ENCODE assay signal across 15 mouse cellular contexts in genomic region chr13:43549078-43549698, GRCm38 (mm10). TPM values are rescaled to one million over a fixed set of nuclear protein-coding genes. Genes with fewer than 3 reads are reported as not detected.
DNase-seq lines count a peak whose midpoint lies in the region; ATAC-seq lines count a peak whose summit lies in the region.
"Had no signal": no experiment of that assay in that cellular context is flagged by ENCODE, and none has a peak within 500 bp of the region (broad histone marks: within the 10 kb centered on the region; RNA-seq: fewer than 3 reads in every experiment).

No protein-coding gene starts in this region.

- 70% methylated on average over 11 of the region's 11 CpGs for WGBS in kidney, embryonic 15.5 days

- H3K9ac ChIP-seq in kidney, embryonic 15.5 days = no peak overlapping the region
- H3K9ac ChIP-seq: lung, embryonic 15.5 days; neural tube, embryonic 12.5 days had no signal

- H3K4me3 ChIP-seq in kidney, embryonic 15.5 days (replicated peaks) = no peak overlapping the region
- H3K4me3 ChIP-seq in brown adipose tissue, adult 24 weeks (ENCODE audit: insufficient read depth, low read depth, low read length) = no peak overlapping the region
- H3K4me3 ChIP-seq: lung, embryonic 15.5 days; neural tube, embryonic 12.5 days had no signal

- DNase-seq in kidney, postnatal 14 days = no peak
- peak; percentile 15 for DNase-seq in CD4-positive, CD25-positive, alpha-beta regulatory T cell, adult 2 months (ENCODE audit: low read depth, low spot score)
- DNase-seq in thymus, postnatal 4 days = no peak
- DNase-seq in adrenal gland, postnatal 25 days = no peak
- DNase-seq in Muller cell, postnatal 12 days (ENCODE audit: inconsistent ontology term) = no peak
- DNase-seq: cerebellum, postnatal 10 days; heart, postnatal 14 days; liver had no signal

- H3K4me2 ChIP-seq in kidney, embryonic 15.5 days = no peak overlapping the region
- H3K4me2 ChIP-seq: lung, embryonic 15.5 days; neural tube, embryonic 12.5 days had no signal

- no peaks in the 10 kb centered on the region for H3K9me3 ChIP-seq in kidney, embryonic 15.5 days (replicated peaks)
- H3K9me3 ChIP-seq: lung, embryonic 15.5 days; neural tube, embryonic 12.5 days had no signal

- peaks cover 69% of the 10 kb centered on the region for H3K36me3 ChIP-seq in kidney, embryonic 15.5 days

- no peaks in the 10 kb centered on the region for H3K27me3 ChIP-seq in kidney, embryonic 15.5 days
- H3K27me3 ChIP-seq: lung, embryonic 15.5 days; neural tube, embryonic 12.5 days; Patski had no signal

- no peaks in the 10 kb centered on the region for H3K4me1 ChIP-seq in kidney, embryonic 15.5 days
- H3K4me1 ChIP-seq in brown adipose tissue, adult 24 weeks (ENCODE audit: control insufficient read depth, insufficient read depth, insufficient read length, low read length) = peaks cover 6% of the 10 kb centered on the region; the same call in 1 of the 2 replicates
- H3K4me1 ChIP-seq: lung, embryonic 15.5 days; neural tube, embryonic 12.5 days had no signal

- ATAC-seq in kidney, embryonic 15.5 days (replicated peaks; ENCODE audit: low FRiP score) = no peak
- peak; percentile 61 for ATAC-seq in megakaryocyte progenitor cell, adult 5-6 weeks (replicated peaks; ENCODE audit: poor library complexity)
- ATAC-seq: midbrain, embryonic 16.5 days; Patski had no signal

- peak overlapping the region; percentile 59; the same call in 1 of the 2 replicates for H3K27ac ChIP-seq in kidney, embryonic 15.5 days
- H3K27ac ChIP-seq in brown adipose tissue, adult 24 weeks (replicated peaks; ENCODE audit: low read depth, low read length) = peak overlapping the region; percentile 82
- H3K27ac ChIP-seq: lung, embryonic 15.5 days; neural tube, embryonic 12.5 days had no signal

RNA-seq across cellular contexts. Expression of gene Mcur1, which starts 10.8 kb away (rescaled TPM):
- polyA plus RNA-seq in kidney, embryonic 15.5 days (2015; fragmentation: Nextera tagmentation; extraction: Ambion mirVana) = 20.2 and 21.9 TPM in 2 replicates
- polyA plus RNA-seq in brown adipose tissue, adult 24 weeks (2012; ENCODE audit: insufficient read depth, insufficient read length, missing spikeins) = 154 and 157 TPM in 2 replicates
- 16.0 and 18.8 TPM in 2 replicates for total RNA-seq in megakaryocyte progenitor cell, adult 5-6 weeks (2015)
- 13.7 and 13.8 TPM in 2 replicates for total RNA-seq in megakaryocyte progenitor cell, adult 5-6 weeks (2017)
- total RNA-seq in adrenal gland, postnatal 25 days (2021) = 38.0 and 38.6 TPM in 2 replicates
